Mouse (Mus musculus): ENCODE measurements around the gene Clybl. TPM values are rescaled to one million over a fixed set of nuclear protein-coding genes. Genes with fewer than 3 reads are reported as not detected.

The Clybl gene
- polyA plus RNA-seq, 1 experiment from 2014 or later, result 17.2 TPM

GRCm38 (mm10) chr14:122373458-122373857 is 192.0 kb downstream of the Clybl start:
- Histone ChIP-seq H3K4me3 (replicated peaks; ENCODE audit: low read depth, low read length) (no peak overlapping the region), H3K4me2 (ENCODE audit: low read length) (peak overlapping the region; percentile 35), H3K9ac (replicated peaks; ENCODE audit: low read length) (no peak overlapping the region), H3K4me1 (ENCODE audit: control insufficient read depth, insufficient read depth, low read length) (no peaks in the 10 kb centered on the region), H3K27ac (replicated peaks; ENCODE audit: low read depth, low read length) (peak overlapping the region; percentile 46; the same call in 1 of the 2 replicates), H3K36me3 (ENCODE audit: control insufficient read depth, insufficient read depth, low read length) (no peaks in the 10 kb centered on the region), H3K9me3 (ENCODE audit: control insufficient read depth, low read length) (no peaks in the 10 kb centered on the region), H3K27me3 (ENCODE audit: control insufficient read depth, insufficient read depth, low read length) (peaks cover 80% of the 10 kb centered on the region)
- 3% methylated on average over 19 of the region's 19 CpGs for WGBS
- peak; percentile 77 for DNase-seq
- ATAC-seq (ENCODE audit: low FRiP score, low TSS enrichment), result peak; percentile 60; the same call in 1 of the 2 replicates

GRCm38 (mm10) chr14:122374285-122374997 is 192.9 kb downstream of the Clybl start:
- Histone ChIP-seq H3K4me2 (ENCODE audit: low read length) (peak overlapping the region; percentile 22; the same call in 1 of the 2 replicates), H3K9ac (replicated peaks; ENCODE audit: low read length) (no peak overlapping the region), H3K27ac (replicated peaks; ENCODE audit: low read depth, low read length) (peak overlapping the region; percentile 57; the same call in 1 of the 2 replicates), H3K36me3 (ENCODE audit: control insufficient read depth, insufficient read depth, low read length) (no peaks in the 10 kb centered on the region), H3K4me1 (ENCODE audit: control insufficient read depth, insufficient read depth, low read length) (no peaks in the 10 kb centered on the region), H3K27me3 (ENCODE audit: control insufficient read depth, insufficient read depth, low read length) (peaks cover 80% of the 10 kb centered on the region), H3K4me3 (replicated peaks; ENCODE audit: low read depth, low read length) (no peak overlapping the region), H3K9me3 (ENCODE audit: control insufficient read depth, low read length) (no peaks in the 10 kb centered on the region)
- DNase-seq (peak; percentile 74), ATAC-seq (ENCODE audit: low FRiP score, low TSS enrichment) (peak; percentile 80)
- 2% methylated on average over 9 of the region's 9 CpGs for WGBS

DNA sequence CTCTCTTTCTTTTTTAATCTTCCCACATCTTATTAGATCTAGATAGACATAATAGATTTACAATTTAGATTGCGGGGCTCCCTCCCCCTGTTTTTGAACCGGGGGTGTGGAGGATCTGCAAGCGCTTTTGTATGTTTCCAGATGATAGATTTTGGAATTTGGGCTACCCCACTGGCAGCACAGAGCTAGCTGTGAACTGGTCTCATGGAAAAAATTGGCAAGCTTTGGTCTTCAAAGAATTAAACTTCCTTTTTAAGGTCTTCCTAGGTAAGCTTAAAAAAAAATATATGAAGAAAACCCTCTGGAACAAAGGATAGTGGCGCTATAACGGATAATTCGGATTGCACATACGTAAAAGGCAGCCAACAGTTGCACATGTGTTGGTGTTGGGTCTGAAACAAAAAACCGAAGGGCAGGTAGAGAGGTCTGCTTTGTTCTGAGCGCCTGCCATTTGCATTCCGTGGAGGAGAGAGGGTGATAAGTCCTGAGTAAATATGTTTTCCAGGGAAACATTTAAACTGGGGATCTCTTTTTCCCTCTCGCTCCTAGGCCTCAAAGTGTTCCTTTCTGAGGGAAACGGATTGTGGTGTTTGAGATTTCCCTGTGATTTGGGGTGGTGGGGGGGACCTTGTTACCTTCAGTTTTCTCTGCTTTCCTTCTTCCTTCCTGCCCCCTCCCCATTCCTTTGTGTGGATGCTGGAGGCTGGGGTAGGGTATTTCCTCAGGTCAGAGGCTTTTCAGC is 193.7 kb downstream of the Clybl start:
- DNase-seq, result no peak
- Histone ChIP-seq H3K4me3 (replicated peaks; ENCODE audit: low read depth, low read length) (0 out of 2 replicates have a peak overlapping the region, but pooled peaks have one; percentile 4), H3K36me3 (ENCODE audit: control insufficient read depth, insufficient read depth, low read length) (no peaks in the 10 kb centered on the region), H3K4me1 (ENCODE audit: control insufficient read depth, insufficient read depth, low read length) (no peaks in the 10 kb centered on the region), H3K9me3 (ENCODE audit: control insufficient read depth, low read length) (no peaks in the 10 kb centered on the region), H3K27me3 (ENCODE audit: control insufficient read depth, insufficient read depth, low read length) (peaks cover 78% of the 10 kb centered on the region), H3K27ac (replicated peaks; ENCODE audit: low read depth, low read length) (peak overlapping the region; percentile 74), H3K9ac (replicated peaks; ENCODE audit: low read length) (no peak overlapping the region), H3K4me2 (ENCODE audit: low read length) (peak overlapping the region; percentile 8)
- ATAC-seq (ENCODE audit: low FRiP score, low TSS enrichment), result no peak
- 21% methylated on average over 12 of the region's 12 CpGs for WGBS

DNA sequence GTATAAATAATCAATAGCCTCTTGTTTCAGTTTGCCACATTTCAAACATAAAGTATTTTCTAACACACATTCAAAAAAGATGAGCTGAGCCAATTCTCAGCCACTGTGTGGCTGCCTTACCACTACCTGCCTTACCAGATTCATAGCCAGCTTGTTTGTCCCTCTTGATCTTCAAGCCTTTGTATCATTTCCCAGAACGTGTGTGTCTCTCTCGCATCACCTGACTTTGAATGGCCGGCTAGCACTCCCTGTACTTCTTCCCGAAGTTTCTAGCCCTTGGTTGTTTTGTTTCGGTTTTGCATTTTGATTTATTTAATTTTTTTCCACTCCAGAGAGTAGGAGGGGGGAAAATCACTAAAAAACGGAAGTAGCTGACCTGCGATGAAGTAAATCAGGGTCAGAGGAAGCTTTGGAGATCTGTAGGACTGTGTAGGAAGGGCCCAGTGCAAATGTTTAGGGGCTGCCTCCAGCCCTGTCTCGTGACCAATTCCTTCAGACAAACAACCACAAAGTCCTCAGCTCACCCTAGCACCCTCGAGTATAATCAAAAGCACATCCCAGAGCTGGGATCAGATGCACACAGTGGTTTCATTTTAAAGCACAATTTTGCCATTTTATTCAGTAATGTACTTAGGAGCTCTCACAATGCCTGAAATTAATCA is 195.1 kb downstream of the Clybl start:
- Histone ChIP-seq H3K27me3 (ENCODE audit: control insufficient read depth, insufficient read depth, low read length) (peaks cover 76% of the 10 kb centered on the region), H3K4me2 (ENCODE audit: low read length) (peak overlapping the region; percentile 32), H3K27ac (replicated peaks; ENCODE audit: low read depth, low read length) (peak overlapping the region; percentile 17), H3K4me3 (replicated peaks; ENCODE audit: low read depth, low read length) (no peak overlapping the region), H3K36me3 (ENCODE audit: control insufficient read depth, insufficient read depth, low read length) (no peaks in the 10 kb centered on the region), H3K4me1 (ENCODE audit: control insufficient read depth, insufficient read depth, low read length) (no peaks in the 10 kb centered on the region), H3K9me3 (ENCODE audit: control insufficient read depth, low read length) (no peaks in the 10 kb centered on the region), H3K9ac (replicated peaks; ENCODE audit: low read length) (no peak overlapping the region; the same call in 1 of the 2 replicates)
- 44% methylated on average over 9 of the region's 9 CpGs for WGBS
- DNase-seq (no peak), ATAC-seq (ENCODE audit: low FRiP score, low TSS enrichment) (no peak)

DNA sequence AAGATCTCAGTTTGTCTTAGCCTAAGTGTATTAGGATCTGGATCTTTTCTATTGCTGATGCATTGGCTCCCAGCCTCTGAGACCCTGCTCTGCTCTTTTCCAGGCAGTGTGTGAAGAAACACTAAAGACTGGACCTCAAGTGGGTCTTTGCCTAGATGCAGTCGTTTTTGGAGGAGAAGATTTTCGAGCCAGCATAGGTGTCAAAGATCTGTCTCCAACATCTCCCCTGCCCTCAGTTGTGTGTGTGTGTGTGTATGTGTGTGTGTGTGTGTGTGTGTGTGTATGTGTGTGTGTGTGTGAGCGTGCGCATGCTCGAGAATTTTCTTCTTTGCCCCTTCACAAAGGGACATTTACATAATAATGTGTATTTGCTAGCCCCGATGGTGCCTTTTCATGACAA is 196.2 kb downstream of the Clybl start:
- Histone ChIP-seq H3K9ac (replicated peaks; ENCODE audit: low read length) (no peak overlapping the region), H3K27ac (replicated peaks; ENCODE audit: low read depth, low read length) (no peak overlapping the region)
- DNase-seq, result no peak

GRCm38 (mm10) chr14:122379076-122379475 is 197.6 kb downstream of the Clybl start:
- no peak overlapping the region for H3K9ac ChIP-seq (replicated peaks; ENCODE audit: low read length)
- no peaks in the 10 kb centered on the region for H3K36me3 ChIP-seq (ENCODE audit: control insufficient read depth, insufficient read depth, low read length)
- ATAC-seq (ENCODE audit: low FRiP score, low TSS enrichment) (no peak), DNase-seq (no peak)
- no peak overlapping the region for H3K27ac ChIP-seq (replicated peaks; ENCODE audit: low read depth, low read length)
- H3K9me3 ChIP-seq (ENCODE audit: control insufficient read depth, low read length), result no peaks in the 10 kb centered on the region
- WGBS, result 80% methylated on average over 9 of the region's 9 CpGs
- H3K27me3 ChIP-seq (ENCODE audit: control insufficient read depth, insufficient read depth, low read length), result peaks cover 73% of the 10 kb centered on the region
- H3K4me3 ChIP-seq (replicated peaks; ENCODE audit: low read depth, low read length), result no peak overlapping the region
- H3K4me2 ChIP-seq (ENCODE audit: low read length), result no peak overlapping the region
- no peaks in the 10 kb centered on the region for H3K4me1 ChIP-seq (ENCODE audit: control insufficient read depth, insufficient read depth, low read length)

More for the DNA sequence above, 196.2 kb downstream of the Clybl start:
- Histone ChIP-seq H3K9me3 (ENCODE audit: control insufficient read depth, low read length) (no peaks in the 10 kb centered on the region), H3K4me3 (replicated peaks; ENCODE audit: low read depth, low read length) (no peak overlapping the region), H3K36me3 (ENCODE audit: control insufficient read depth, insufficient read depth, low read length) (no peaks in the 10 kb centered on the region), H3K4me1 (ENCODE audit: control insufficient read depth, insufficient read depth, low read length) (no peaks in the 10 kb centered on the region), H3K4me2 (ENCODE audit: low read length) (0 out of 2 replicates have a peak overlapping the region, but pooled peaks have one; percentile 20), H3K27me3 (ENCODE audit: control insufficient read depth, insufficient read depth, low read length) (peaks cover 72% of the 10 kb centered on the region)
- no peak for ATAC-seq (ENCODE audit: low FRiP score, low TSS enrichment)
- 31% methylated on average over 6 of the region's 6 CpGs for WGBS

- ATAC-seq (ENCODE audit: low FRiP score, low TSS enrichment) (no peak), DNase-seq (no peak)
- Histone ChIP-seq H3K36me3 (ENCODE audit: control insufficient read depth, insufficient read depth, low read length) (no peaks in the 10 kb centered on the region), H3K4me3 (replicated peaks; ENCODE audit: low read depth, low read length) (no peak overlapping the region), H3K9me3 (ENCODE audit: control insufficient read depth, low read length) (no peaks in the 10 kb centered on the region), H3K27ac (replicated peaks; ENCODE audit: low read depth, low read length) (no peak overlapping the region), H3K4me2 (ENCODE audit: low read length) (no peak overlapping the region), H3K4me1 (ENCODE audit: control insufficient read depth, insufficient read depth, low read length) (no peaks in the 10 kb centered on the region), H3K9ac (replicated peaks; ENCODE audit: low read length) (no peak overlapping the region), H3K27me3 (ENCODE audit: control insufficient read depth, insufficient read depth, low read length) (peaks cover 74% of the 10 kb centered on the region)
- WGBS, result 91% methylated on average over 5 of the region's 5 CpGs
Measured at GRCm38 (mm10) chr14:122379996-122380395, 198.5 kb downstream of the Clybl start.

DNA sequence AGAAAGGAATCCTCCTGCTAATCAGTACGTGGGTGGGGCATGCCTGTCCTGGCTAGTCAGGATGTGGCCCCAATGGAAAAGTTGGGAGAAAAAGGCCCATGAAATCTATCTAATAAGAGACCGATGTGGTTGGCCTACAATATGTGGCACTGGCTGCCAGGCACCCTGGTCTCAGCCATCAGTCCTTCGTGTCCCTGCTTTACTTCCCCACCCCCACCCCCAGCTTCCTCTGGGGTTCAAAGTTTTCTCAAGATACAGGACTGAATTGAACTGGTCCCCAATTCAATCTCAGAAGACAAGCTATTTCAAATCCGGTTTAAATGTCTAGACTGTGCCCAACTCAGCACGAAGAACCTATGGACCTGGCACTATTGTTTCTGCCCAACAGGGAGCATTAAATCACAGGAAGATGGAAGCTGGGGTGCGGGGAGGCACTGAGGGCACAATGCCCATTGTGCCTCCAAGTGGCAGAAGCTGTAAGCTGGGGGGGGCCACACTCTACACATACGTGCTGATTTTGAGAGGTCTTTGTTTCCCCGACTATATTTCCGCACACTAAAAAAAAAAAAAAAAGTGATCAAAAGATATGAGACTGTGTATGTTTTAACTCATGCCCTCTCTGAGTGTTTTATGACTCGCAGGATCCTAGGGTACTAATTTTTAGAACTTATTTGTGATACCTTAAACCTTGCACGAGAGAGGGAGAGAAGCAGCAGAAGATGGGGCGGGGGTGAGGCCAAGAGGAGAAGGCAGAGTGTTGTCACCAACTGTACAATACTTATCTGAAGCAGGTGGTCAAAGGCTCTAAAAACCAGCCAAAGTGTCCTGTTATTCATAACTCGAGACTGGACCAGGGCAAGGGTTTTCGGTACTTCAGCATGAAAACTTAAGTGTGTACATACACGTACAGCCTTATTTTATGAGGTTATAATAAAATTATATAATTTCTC is 199.7 kb downstream of the Clybl start:
- no peak for DNase-seq
- no peak overlapping the region for H3K4me2 ChIP-seq (ENCODE audit: low read length)

More for the DNA sequence above, 199.7 kb downstream of the Clybl start:
- Histone ChIP-seq H3K27ac (replicated peaks; ENCODE audit: low read depth, low read length) (no peak overlapping the region; the same call in 1 of the 2 replicates), H3K9me3 (ENCODE audit: control insufficient read depth, low read length) (no peaks in the 10 kb centered on the region), H3K27me3 (ENCODE audit: control insufficient read depth, insufficient read depth, low read length) (peaks cover 76% of the 10 kb centered on the region), H3K4me3 (replicated peaks; ENCODE audit: low read depth, low read length) (no peak overlapping the region), H3K4me1 (ENCODE audit: control insufficient read depth, insufficient read depth, low read length) (no peaks in the 10 kb centered on the region), H3K9ac (replicated peaks; ENCODE audit: low read length) (no peak overlapping the region), H3K36me3 (ENCODE audit: control insufficient read depth, insufficient read depth, low read length) (no peaks in the 10 kb centered on the region)
- WGBS, result 52% methylated on average over 15 of the region's 15 CpGs
- no peak for ATAC-seq (ENCODE audit: low FRiP score, low TSS enrichment)

Data from midbrain, embryonic 14.5 days (tissue).